Mouse (Mus musculus): ENCODE measurements at regions not wholly inside any gene's neighbourhood (a gene's known extent, or its start where the extent isn't known, plus 50 kb on each side); places are given as distances from the start of the nearest gene placed in this dataset.

GRCm38 (mm10) chr8:25332120-25332607 lies 508.0 kb upstream of the Adam5 start:
- H3K27me3 ChIP-seq (ENCODE audit: control insufficient read depth, insufficient read depth, low read length, poor library complexity, severe bottlenecking): no peaks in the 10 kb centered on the region
- no peaks in the 10 kb centered on the region for H3K36me3 ChIP-seq (ENCODE audit: control insufficient read depth, insufficient read depth, low read length, poor library complexity, severe bottlenecking)
- no peak for DNase-seq (ENCODE audit: low read depth, low spot score)

GRCm38 (mm10) chr8:25331161-25331776 lies 507.1 kb upstream of the Adam5 start:
- DNase-seq (ENCODE audit: low read depth, low spot score): no peak
- H3K27me3 ChIP-seq (ENCODE audit: control insufficient read depth, insufficient read depth, low read length, poor library complexity, severe bottlenecking): no peaks in the 10 kb centered on the region
- H3K36me3 ChIP-seq (ENCODE audit: control insufficient read depth, insufficient read depth, low read length, poor library complexity, severe bottlenecking): no peaks in the 10 kb centered on the region

- Histone ChIP-seq H3K36me3 (ENCODE audit: control insufficient read depth, insufficient read depth, low read length, poor library complexity, severe bottlenecking) (no peaks in the 10 kb centered on the region), H3K27me3 (ENCODE audit: control insufficient read depth, insufficient read depth, low read length, poor library complexity, severe bottlenecking) (no peaks in the 10 kb centered on the region)
- no peak for DNase-seq (ENCODE audit: low read depth, low spot score)
Measured at GRCm38 (mm10) chr8:25329791-25330190, 505.6 kb upstream of the Adam5 start.

GRCm38 (mm10) chr8:25328318-25328717 lies 504.1 kb upstream of the Adam5 start:
- no peak for DNase-seq (ENCODE audit: low read depth, low spot score)
- H3K36me3 ChIP-seq (ENCODE audit: control insufficient read depth, insufficient read depth, low read length, poor library complexity, severe bottlenecking): no peaks in the 10 kb centered on the region
- H3K27me3 ChIP-seq (ENCODE audit: control insufficient read depth, insufficient read depth, low read length, poor library complexity, severe bottlenecking): no peaks in the 10 kb centered on the region

GRCm38 (mm10) chr8:25326930-25327329 lies 502.8 kb upstream of the Adam5 start:
- Histone ChIP-seq H3K27me3 (ENCODE audit: control insufficient read depth, insufficient read depth, low read length, poor library complexity, severe bottlenecking) (no peaks in the 10 kb centered on the region), H3K36me3 (ENCODE audit: control insufficient read depth, insufficient read depth, low read length, poor library complexity, severe bottlenecking) (no peaks in the 10 kb centered on the region)
- no peak for DNase-seq (ENCODE audit: low read depth, low spot score)

GRCm38 (mm10) chr8:25326257-25326656 lies 502.1 kb upstream of the Adam5 start:
- DNase-seq (ENCODE audit: low read depth, low spot score): no peak
- no peaks in the 10 kb centered on the region for H3K27me3 ChIP-seq (ENCODE audit: control insufficient read depth, insufficient read depth, low read length, poor library complexity, severe bottlenecking)
- H3K36me3 ChIP-seq (ENCODE audit: control insufficient read depth, insufficient read depth, low read length, poor library complexity, severe bottlenecking): no peaks in the 10 kb centered on the region

- Histone ChIP-seq H3K27me3 (ENCODE audit: control insufficient read depth, insufficient read depth, low read length, poor library complexity, severe bottlenecking) (no peaks in the 10 kb centered on the region), H3K36me3 (ENCODE audit: control insufficient read depth, insufficient read depth, low read length, poor library complexity, severe bottlenecking) (no peaks in the 10 kb centered on the region)
- DNase-seq (ENCODE audit: low read depth, low spot score): no peak
Measured at GRCm38 (mm10) chr8:25324731-25325130, 500.6 kb upstream of the Adam5 start.

GRCm38 (mm10) chr8:25323643-25324420 lies 499.7 kb upstream of the Adam5 start:
- no peak for DNase-seq (ENCODE audit: low read depth, low spot score)
- no peaks in the 10 kb centered on the region for H3K36me3 ChIP-seq (ENCODE audit: control insufficient read depth, insufficient read depth, low read length, poor library complexity, severe bottlenecking)
- H3K27me3 ChIP-seq (ENCODE audit: control insufficient read depth, insufficient read depth, low read length, poor library complexity, severe bottlenecking): no peaks in the 10 kb centered on the region

GRCm38 (mm10) chr8:25316383-25316782 lies 492.2 kb upstream of the Adam5 start:
- DNase-seq (ENCODE audit: low read depth, low spot score): no peak
- no peaks in the 10 kb centered on the region for H3K36me3 ChIP-seq (ENCODE audit: control insufficient read depth, insufficient read depth, low read length, poor library complexity, severe bottlenecking)
- no peaks in the 10 kb centered on the region for H3K27me3 ChIP-seq (ENCODE audit: control insufficient read depth, insufficient read depth, low read length, poor library complexity, severe bottlenecking)

- no peaks in the 10 kb centered on the region for H3K27me3 ChIP-seq (ENCODE audit: control insufficient read depth, insufficient read depth, low read length, poor library complexity, severe bottlenecking)
- no peak for DNase-seq (ENCODE audit: low read depth, low spot score)
- no peaks in the 10 kb centered on the region for H3K36me3 ChIP-seq (ENCODE audit: control insufficient read depth, insufficient read depth, low read length, poor library complexity, severe bottlenecking)
Measured at GRCm38 (mm10) chr8:25311811-25312533, 487.8 kb upstream of the Adam5 start.

- no peak for DNase-seq (ENCODE audit: low read depth, low spot score)
- no peaks in the 10 kb centered on the region for H3K27me3 ChIP-seq (ENCODE audit: control insufficient read depth, insufficient read depth, low read length, poor library complexity, severe bottlenecking)
- no peaks in the 10 kb centered on the region for H3K36me3 ChIP-seq (ENCODE audit: control insufficient read depth, insufficient read depth, low read length, poor library complexity, severe bottlenecking)
Measured at GRCm38 (mm10) chr8:25307956-25308355, 483.8 kb upstream of the Adam5 start.

- Histone ChIP-seq H3K36me3 (ENCODE audit: control insufficient read depth, insufficient read depth, low read length, poor library complexity, severe bottlenecking) (no peaks in the 10 kb centered on the region), H3K27me3 (ENCODE audit: control insufficient read depth, insufficient read depth, low read length, poor library complexity, severe bottlenecking) (no peaks in the 10 kb centered on the region)
- DNase-seq (ENCODE audit: low read depth, low spot score): no peak
Measured at GRCm38 (mm10) chr8:25307511-25307910, 483.3 kb upstream of the Adam5 start.

GRCm38 (mm10) chr8:25306769-25307491 lies 482.8 kb upstream of the Adam5 start:
- no peak for DNase-seq (ENCODE audit: low read depth, low spot score)
- H3K27me3 ChIP-seq (ENCODE audit: control insufficient read depth, insufficient read depth, low read length, poor library complexity, severe bottlenecking): no peaks in the 10 kb centered on the region

More at GRCm38 (mm10) chr8:25306769-25307491, 482.8 kb upstream of the Adam5 start:
- no peaks in the 10 kb centered on the region for H3K36me3 ChIP-seq (ENCODE audit: control insufficient read depth, insufficient read depth, low read length, poor library complexity, severe bottlenecking)
